Mouse (Mus musculus): Measurements from ENCODE around the gene Ccdc159. TPM values are rescaled to one million over a fixed set of nuclear protein-coding genes. Genes with fewer than 3 reads are reported as not detected.

Ccdc159 gene
- polyA plus RNA-seq (2014; fragmentation: Nextera tagmentation; extraction: Ambion mirVana) = 2.2 and 2.9 TPM in 2 replicates

GRCm38 (mm10) chr9:21927208-21927753 is at the start of gene Ccdc159, which contains the start of gene Tmem205:
TSS of gene Ccdc159 (plus strand) at chr9:21927471.
TSS of gene Tmem205 (minus strand) at chr9:21927556.
- DNase-seq (ENCODE audit: low spot score) = peak; percentile 83
- peak; percentile 83 for ATAC-seq (replicated peaks; ENCODE audit: low FRiP score)
- Histone ChIP-seq H3K9me3 (ENCODE audit: control insufficient read depth, low read length) (no peaks in the 10 kb centered on the region), H3K4me2 (peak within 1 kb of the TSS; percentile 68), H3K4me3 (ENCODE audit: low read depth, low read length) (peak within 1 kb of the TSS; percentile 56), H3K36me3 (ENCODE audit: control insufficient read depth, insufficient read depth, low read length) (no peaks in the 10 kb centered on the region), H3K9ac (ENCODE audit: low read depth, low read length) (peak within 1 kb of the TSS; percentile 63), H3K4me1 (replicated peaks; ENCODE audit: control insufficient read depth, insufficient read depth, low read length) (peaks cover 22% of the 10 kb centered on the region), H3K27me3 (replicated peaks; ENCODE audit: control insufficient read depth, insufficient read depth, low read length) (no peaks in the 10 kb centered on the region), H3K27ac (ENCODE audit: low read depth, low read length) (no peak within 1 kb of the TSS)
- WGBS = under 1% methylated on average over 28 of the region's 28 CpGs

GRCm38 (mm10) chr9:21889229-21889628 is 38.0 kb upstream of the Ccdc159 start:
- peaks cover under 1% of the 10 kb centered on the region; the same call in 1 of the 2 replicates for H3K27me3 ChIP-seq (replicated peaks; ENCODE audit: control insufficient read depth, insufficient read depth, low read length)
- WGBS = 54% methylated on average over 3 of the region's 3 CpGs

GRCm38 (mm10) chr9:21901223-21901820 is 25.9 kb upstream of the Ccdc159 start:
- ATAC-seq (replicated peaks; ENCODE audit: low FRiP score) = peak; percentile 78
- H3K9ac ChIP-seq (ENCODE audit: low read depth, low read length) = 0 out of 2 replicates have a peak overlapping the region, but pooled peaks have one; percentile 31

More at GRCm38 (mm10) chr9:21889229-21889628, 38.0 kb upstream of the Ccdc159 start:
- ATAC-seq (replicated peaks; ENCODE audit: low FRiP score) (no peak), DNase-seq (ENCODE audit: low spot score) (no peak)
- H3K4me1 ChIP-seq (replicated peaks; ENCODE audit: control insufficient read depth, insufficient read depth, low read length) = no peaks in the 10 kb centered on the region
- no peak overlapping the region for H3K4me3 ChIP-seq (ENCODE audit: low read depth, low read length)
- H3K4me2 ChIP-seq = no peak overlapping the region
- no peak overlapping the region for H3K9ac ChIP-seq (ENCODE audit: low read depth, low read length)
- no peaks in the 10 kb centered on the region for H3K9me3 ChIP-seq (ENCODE audit: control insufficient read depth, low read length)
- no peaks in the 10 kb centered on the region for H3K36me3 ChIP-seq (ENCODE audit: control insufficient read depth, insufficient read depth, low read length)
- no peak overlapping the region for H3K27ac ChIP-seq (ENCODE audit: low read depth, low read length)

GRCm38 (mm10) chr9:21904031-21904430 is 23.2 kb upstream of the Ccdc159 start:
- peaks cover 4% of the 10 kb centered on the region; the same call in 1 of the 2 replicates for H3K27me3 ChIP-seq (replicated peaks; ENCODE audit: control insufficient read depth, insufficient read depth, low read length)
- H3K9me3 ChIP-seq (ENCODE audit: control insufficient read depth, low read length) = no peaks in the 10 kb centered on the region
- no peak overlapping the region for H3K4me2 ChIP-seq
- no peak for DNase-seq (ENCODE audit: low spot score)
- H3K27ac ChIP-seq (ENCODE audit: low read depth, low read length) = no peak overlapping the region
- H3K4me1 ChIP-seq (replicated peaks; ENCODE audit: control insufficient read depth, insufficient read depth, low read length) = no peaks in the 10 kb centered on the region
- 80% methylated on average over 4 of the region's 4 CpGs for WGBS
- no peaks in the 10 kb centered on the region for H3K36me3 ChIP-seq (ENCODE audit: control insufficient read depth, insufficient read depth, low read length)
- no peak for ATAC-seq (replicated peaks; ENCODE audit: low FRiP score)
- H3K4me3 ChIP-seq (ENCODE audit: low read depth, low read length) = no peak overlapping the region
- H3K9ac ChIP-seq (ENCODE audit: low read depth, low read length) = no peak overlapping the region

More at GRCm38 (mm10) chr9:21901223-21901820, 25.9 kb upstream of the Ccdc159 start:
- WGBS = 16% methylated on average over 10 of the region's 10 CpGs
- Histone ChIP-seq H3K27ac (ENCODE audit: low read depth, low read length) (no peak overlapping the region), H3K9me3 (ENCODE audit: control insufficient read depth, low read length) (no peaks in the 10 kb centered on the region), H3K4me1 (replicated peaks; ENCODE audit: control insufficient read depth, insufficient read depth, low read length) (no peaks in the 10 kb centered on the region), H3K36me3 (ENCODE audit: control insufficient read depth, insufficient read depth, low read length) (no peaks in the 10 kb centered on the region), H3K4me3 (ENCODE audit: low read depth, low read length) (peak overlapping the region; percentile 32), H3K27me3 (replicated peaks; ENCODE audit: control insufficient read depth, insufficient read depth, low read length) (peaks cover 3% of the 10 kb centered on the region; the same call in 1 of the 2 replicates), H3K4me2 (peak overlapping the region; percentile 58)
- DNase-seq (ENCODE audit: low spot score) = peak; percentile 55

- no peaks in the 10 kb centered on the region for H3K36me3 ChIP-seq (ENCODE audit: control insufficient read depth, insufficient read depth, low read length)
- no peak overlapping the region for H3K4me3 ChIP-seq (ENCODE audit: low read depth, low read length)
- no peak overlapping the region for H3K27ac ChIP-seq (ENCODE audit: low read depth, low read length)
- no peaks in the 10 kb centered on the region for H3K9me3 ChIP-seq (ENCODE audit: control insufficient read depth, low read length)
- H3K27me3 ChIP-seq (replicated peaks; ENCODE audit: control insufficient read depth, insufficient read depth, low read length) = peaks cover 5% of the 10 kb centered on the region; the same call in 1 of the 2 replicates
- no peaks in the 10 kb centered on the region; the same call in 1 of the 2 replicates for H3K4me1 ChIP-seq (replicated peaks; ENCODE audit: control insufficient read depth, insufficient read depth, low read length)
- no peak for ATAC-seq (replicated peaks; ENCODE audit: low FRiP score)
- H3K9ac ChIP-seq (ENCODE audit: low read depth, low read length) = no peak overlapping the region
- no peak for DNase-seq (ENCODE audit: low spot score)
- no peak overlapping the region for H3K4me2 ChIP-seq
- WGBS = 46% methylated on average over 11 of the region's 11 CpGs
Observed at GRCm38 (mm10) chr9:21908216-21908615, 19.1 kb upstream of the Ccdc159 start.

DNA sequence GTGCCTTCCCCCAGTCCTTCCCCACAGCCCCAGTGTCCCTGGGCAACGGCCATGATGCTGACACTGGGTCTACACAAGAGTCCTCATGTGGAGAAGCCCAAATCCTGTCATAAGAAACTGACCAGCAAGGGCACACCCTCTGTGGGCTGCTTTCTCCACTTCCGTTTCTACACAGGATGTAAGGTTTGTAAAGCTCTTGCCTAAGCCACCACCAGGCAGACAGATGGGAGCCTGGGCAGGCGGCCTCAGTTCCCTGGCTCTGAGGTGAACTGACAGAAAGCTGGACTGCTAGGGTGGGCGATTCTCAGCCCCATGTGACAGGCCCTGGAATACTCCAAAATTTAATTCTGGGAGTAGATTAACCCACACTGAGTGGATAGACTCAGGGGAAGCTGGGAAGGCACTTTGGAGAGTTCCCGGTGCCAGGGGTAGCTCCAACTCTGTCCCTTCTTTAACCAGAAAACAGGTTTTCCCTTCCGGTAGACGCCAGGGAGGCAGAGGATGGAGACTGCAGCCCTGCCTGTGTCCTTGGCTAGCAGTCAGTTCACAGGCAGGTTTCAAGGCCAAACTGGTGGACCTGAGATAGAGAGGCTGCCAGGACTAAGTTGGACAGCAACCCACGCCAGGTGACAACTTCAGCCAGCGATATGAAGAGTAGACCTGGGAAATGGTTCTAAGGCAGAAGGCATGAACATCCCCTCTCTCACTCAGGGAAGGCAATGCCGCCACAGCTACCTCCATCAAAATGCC is 17.6 kb upstream of the Ccdc159 start:
- DNase-seq (ENCODE audit: low spot score) = no peak
- Histone ChIP-seq H3K27me3 (replicated peaks; ENCODE audit: control insufficient read depth, insufficient read depth, low read length) (peaks cover 5% of the 10 kb centered on the region; the same call in 1 of the 2 replicates), H3K27ac (ENCODE audit: low read depth, low read length) (no peak overlapping the region), H3K9ac (ENCODE audit: low read depth, low read length) (no peak overlapping the region), H3K9me3 (ENCODE audit: control insufficient read depth, low read length) (no peaks in the 10 kb centered on the region), H3K4me2 (no peak overlapping the region), H3K4me3 (ENCODE audit: low read depth, low read length) (no peak overlapping the region), H3K4me1 (replicated peaks; ENCODE audit: control insufficient read depth, insufficient read depth, low read length) (no peaks in the 10 kb centered on the region; the same call in 1 of the 2 replicates), H3K36me3 (ENCODE audit: control insufficient read depth, insufficient read depth, low read length) (no peaks in the 10 kb centered on the region)
- 65% methylated on average over 10 of the region's 10 CpGs for WGBS
- no peak for ATAC-seq (replicated peaks; ENCODE audit: low FRiP score)

DNA sequence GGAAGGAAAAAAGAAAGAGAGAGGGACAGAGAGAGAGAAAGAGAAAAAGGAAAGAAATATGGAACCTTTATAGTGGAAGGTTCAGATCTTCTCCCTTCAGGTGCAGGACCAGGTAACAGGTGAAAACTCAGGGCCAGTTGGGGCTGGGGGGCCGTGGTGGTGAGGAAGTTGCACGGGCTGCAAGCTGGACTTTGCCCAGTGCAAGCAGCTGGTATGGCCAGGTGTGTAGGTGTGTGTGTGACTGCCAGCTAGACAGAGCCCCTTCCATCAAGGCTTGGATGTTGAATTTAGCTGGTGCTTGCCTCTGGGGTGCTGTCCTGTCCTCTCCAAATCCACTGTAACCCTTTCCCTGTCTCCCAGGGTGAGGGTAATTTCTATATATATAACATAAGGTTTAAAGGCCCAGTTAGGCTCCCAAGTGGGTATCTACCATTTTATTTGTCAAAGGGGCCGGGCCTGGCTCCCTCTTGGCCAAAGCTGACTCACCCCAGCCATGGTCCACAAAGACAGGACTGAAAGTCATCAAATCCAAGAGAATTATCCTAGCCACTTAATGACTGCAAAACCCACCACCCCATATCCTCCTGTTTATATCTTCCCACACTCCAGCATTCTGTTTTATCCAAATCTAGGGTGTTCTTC is 10.3 kb upstream of the Ccdc159 start:
- Histone ChIP-seq H3K27ac (ENCODE audit: low read depth, low read length) (no peak overlapping the region), H3K4me3 (ENCODE audit: low read depth, low read length) (peak overlapping the region; percentile 72)
- ATAC-seq (replicated peaks; ENCODE audit: low FRiP score) = no peak

DNA sequence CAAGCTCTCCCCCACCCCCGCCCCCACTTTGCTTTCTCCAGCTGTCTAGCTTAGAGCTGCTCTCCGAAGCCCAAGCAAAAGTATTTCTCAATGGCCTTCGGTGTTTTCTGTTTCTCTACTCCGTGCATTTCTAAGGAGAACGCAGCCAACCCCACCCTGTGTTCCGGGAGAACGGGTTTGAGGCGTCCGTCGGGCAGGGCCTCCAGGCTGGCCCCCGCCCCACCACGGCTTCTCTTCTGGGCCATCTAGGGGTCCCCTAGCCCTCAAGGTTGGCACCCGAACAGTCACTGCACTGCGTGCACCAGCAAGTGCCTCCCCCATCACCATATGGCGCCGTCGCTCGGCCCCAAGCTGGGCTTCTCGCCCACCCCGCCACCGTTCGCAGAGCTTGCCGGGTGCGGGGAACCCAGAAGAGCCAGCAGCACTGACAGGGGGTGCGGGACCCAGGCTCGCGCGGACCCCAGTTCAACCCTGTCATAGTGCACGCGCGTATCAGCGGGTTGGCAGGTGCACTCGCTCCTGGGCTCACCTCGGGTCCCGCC is 9.7 kb upstream of the Ccdc159 start:
- peak; percentile 43 for DNase-seq (ENCODE audit: low spot score)
- Histone ChIP-seq H3K4me2 (peak overlapping the region; percentile 100), H3K4me3 (ENCODE audit: low read depth, low read length) (peak overlapping the region; percentile 72), H3K27me3 (replicated peaks; ENCODE audit: control insufficient read depth, insufficient read depth, low read length) (no peaks in the 10 kb centered on the region), H3K9ac (ENCODE audit: low read depth, low read length) (peak overlapping the region; percentile 74), H3K9me3 (ENCODE audit: control insufficient read depth, low read length) (no peaks in the 10 kb centered on the region), H3K4me1 (replicated peaks; ENCODE audit: control insufficient read depth, insufficient read depth, low read length) (peaks cover 6% of the 10 kb centered on the region), H3K27ac (ENCODE audit: low read depth, low read length) (peak overlapping the region; percentile 22; the same call in 1 of the 2 replicates), H3K36me3 (ENCODE audit: control insufficient read depth, insufficient read depth, low read length) (no peaks in the 10 kb centered on the region)
- peak; percentile 45 for ATAC-seq (replicated peaks; ENCODE audit: low FRiP score)
- 2% methylated on average over 35 of the region's 35 CpGs for WGBS

More for the DNA sequence above, 10.3 kb upstream of the Ccdc159 start:
- Histone ChIP-seq H3K27me3 (replicated peaks; ENCODE audit: control insufficient read depth, insufficient read depth, low read length) (no peaks in the 10 kb centered on the region), H3K36me3 (ENCODE audit: control insufficient read depth, insufficient read depth, low read length) (no peaks in the 10 kb centered on the region), H3K4me2 (peak overlapping the region; percentile 100), H3K9ac (ENCODE audit: low read depth, low read length) (peak overlapping the region; percentile 74; the same call in 1 of the 2 replicates), H3K4me1 (replicated peaks; ENCODE audit: control insufficient read depth, insufficient read depth, low read length) (peaks cover 6% of the 10 kb centered on the region), H3K9me3 (ENCODE audit: control insufficient read depth, low read length) (no peaks in the 10 kb centered on the region)
- WGBS = 60% methylated on average over 3 of the region's 3 CpGs
- no peak for DNase-seq (ENCODE audit: low spot score)
